Mouse (Mus musculus) olfactory bulb, adult 2 months (tissue): Measurements from ENCODE around the gene Prkg1.

Experiments used
- CTCF ChIP-seq: fragments of 200-500 bp; IDR thresholded peaks from 2 replicates; pipeline ENCODE4 v1.5.1; 2012; ENCODE audit warnings: low read depth, mild to moderate bottlenecking, low read length, moderate library complexity; ENCODE audit not compliant: insufficient read depth
- POLR2A ChIP-seq: fragments of 200-500 bp; IDR thresholded peaks from 2 replicates; pipeline ENCODE4 v1.6.1; 2012; ENCODE audit warnings: mild to moderate bottlenecking, low read depth, low read length, moderate library complexity; ENCODE audit not compliant: insufficient read depth

GRCm38 (mm10) chr19:31223457-31223856 lies 541.4 kb downstream of the Prkg1 start:
- TF ChIP-seq CTCF (no peak), POLR2A (no peak)
